Mouse (Mus musculus): ENCODE measurements at regions not wholly inside any gene's neighbourhood (a gene's known extent, or its start where the extent isn't known, plus 50 kb on each side); places are given as distances from the start of the nearest gene placed in this dataset.

DNA sequence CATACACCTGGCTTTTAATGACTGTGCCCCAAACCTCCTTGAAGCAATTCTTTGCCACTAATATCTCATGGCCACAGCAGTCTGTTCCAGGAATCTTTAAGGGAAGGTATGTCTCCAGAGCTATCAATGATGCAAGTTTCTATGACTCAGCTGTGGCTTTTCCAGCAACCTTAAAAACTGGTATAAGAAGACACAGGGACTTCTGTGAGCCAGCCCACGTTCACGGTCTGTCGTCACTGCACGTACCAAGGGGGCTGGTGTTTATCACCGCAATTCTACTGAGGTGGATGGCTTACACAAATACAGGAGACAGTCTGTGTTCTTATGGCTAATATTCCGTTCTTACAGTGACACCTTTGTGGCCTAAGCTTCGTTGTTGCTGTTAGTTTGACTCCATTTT lies 234.9 kb downstream of the Etnk1 start:
- in situ Hi-C loops (cut with MboI; ENCODE audit: low pct_unique_long_range_greater_than_20kb), result no loop called here
- POLR2A ChIA-PET, result no interaction called here
- CTCF ChIA-PET, result no interaction called here
- TF ChIP-seq CTCF (IDR thresholded peaks at IDR 0.05), result no peak
- H3K27me3 ChIP-seq, result peaks cover 9% of the 10 kb centered on the region
- ATAC-seq, result no peak
- DNase-seq (ENCODE audit: low read depth, low spot score), result no peak

DNA sequence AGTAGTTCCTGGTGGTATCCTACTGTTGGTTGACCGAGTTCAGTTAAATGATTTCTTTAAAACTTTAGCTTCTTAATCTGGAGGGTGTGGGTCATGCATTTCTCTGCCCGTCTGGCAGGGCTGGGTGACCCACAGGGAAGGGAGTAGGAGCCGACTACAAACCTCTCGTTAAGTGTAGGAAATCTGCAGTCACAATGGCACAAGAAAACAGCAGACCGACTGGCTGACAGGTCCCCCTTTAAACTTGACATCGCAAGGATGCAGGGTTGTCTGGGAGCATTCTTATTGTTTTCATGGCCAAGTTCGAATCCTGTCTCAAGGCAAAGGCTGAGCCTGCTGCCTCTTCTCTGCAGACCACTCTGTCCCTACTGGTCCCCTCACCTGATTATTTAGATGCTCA lies 235.7 kb downstream of the Etnk1 start:
- ATAC-seq (no peak), DNase-seq (ENCODE audit: low read depth, low spot score) (no peak)
- TF ChIP-seq CTCF (IDR thresholded peaks at IDR 0.05), result no peak
- ChIA-PET CTCF (no interaction called here), POLR2A (no interaction called here)
- peaks cover 9% of the 10 kb centered on the region for H3K27me3 ChIP-seq
- in situ Hi-C loops (cut with MboI; ENCODE audit: low pct_unique_long_range_greater_than_20kb), result no loop called here

DNA sequence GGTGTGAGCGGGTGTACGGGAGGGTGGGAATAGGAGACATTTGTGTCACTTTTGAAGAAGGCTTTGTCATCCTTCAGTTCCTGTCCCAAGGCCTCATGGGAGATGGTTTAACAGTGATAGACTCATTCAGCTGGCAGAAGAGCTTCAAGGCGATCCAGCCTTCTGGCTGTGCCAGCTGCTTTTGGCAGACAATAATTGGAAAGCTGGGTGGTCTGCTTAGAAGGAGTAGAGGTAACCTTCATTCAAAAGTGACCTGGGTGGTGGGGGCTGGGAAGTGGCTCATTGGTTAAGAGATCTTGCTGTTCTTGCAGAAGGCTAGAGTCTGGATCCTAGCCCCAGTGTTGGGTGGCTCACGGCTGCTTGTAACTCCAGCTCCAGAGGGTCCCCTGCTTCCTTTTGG lies 237.5 kb downstream of the Etnk1 start:
- DNase-seq (ENCODE audit: low read depth, low spot score), result no peak
- POLR2A ChIA-PET, result no interaction called here
- in situ Hi-C loops (cut with MboI; ENCODE audit: low pct_unique_long_range_greater_than_20kb), result no loop called here

DNA sequence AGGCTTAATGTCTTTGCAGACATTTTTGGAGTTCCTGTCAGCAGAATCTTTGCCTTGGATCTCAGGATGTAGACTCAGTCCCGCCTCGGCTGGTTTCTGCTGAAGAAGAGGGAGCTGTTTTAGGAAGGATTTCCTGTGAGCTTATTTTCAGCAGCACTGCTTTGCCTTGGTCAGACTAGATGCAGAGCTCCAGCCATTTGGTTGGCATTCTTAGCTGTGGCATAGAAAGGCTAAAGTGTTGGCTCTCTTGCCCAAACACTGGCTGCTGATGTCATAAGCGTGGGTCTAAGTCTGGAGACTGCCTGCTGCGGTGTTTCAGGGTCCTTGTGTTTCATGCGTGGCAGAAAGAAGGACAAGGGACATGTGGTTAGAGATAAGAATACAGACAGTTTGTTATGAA lies 245.0 kb downstream of the Etnk1 start:
- ChIA-PET POLR2A (no interaction called here), CTCF (interaction anchor here (1.2 kb wide), 1 partner anchor 9 kb away, joined by 3 read pairs; no protein-coding TSS in a partner anchor)
- in situ Hi-C loops (cut with MboI; ENCODE audit: low pct_unique_long_range_greater_than_20kb), result no loop called here
- no peak for TF ChIP-seq CTCF (IDR thresholded peaks at IDR 0.05)
- ATAC-seq (no peak), DNase-seq (ENCODE audit: low read depth, low spot score) (no peak)
- no peaks in the 10 kb centered on the region for H3K27me3 ChIP-seq

More for the DNA sequence above, 237.5 kb downstream of the Etnk1 start:
- no peak for ATAC-seq
- no peak for TF ChIP-seq CTCF (IDR thresholded peaks at IDR 0.05)
- CTCF ChIA-PET, result no interaction called here
- H3K27me3 ChIP-seq, result peaks cover 9% of the 10 kb centered on the region

DNA sequence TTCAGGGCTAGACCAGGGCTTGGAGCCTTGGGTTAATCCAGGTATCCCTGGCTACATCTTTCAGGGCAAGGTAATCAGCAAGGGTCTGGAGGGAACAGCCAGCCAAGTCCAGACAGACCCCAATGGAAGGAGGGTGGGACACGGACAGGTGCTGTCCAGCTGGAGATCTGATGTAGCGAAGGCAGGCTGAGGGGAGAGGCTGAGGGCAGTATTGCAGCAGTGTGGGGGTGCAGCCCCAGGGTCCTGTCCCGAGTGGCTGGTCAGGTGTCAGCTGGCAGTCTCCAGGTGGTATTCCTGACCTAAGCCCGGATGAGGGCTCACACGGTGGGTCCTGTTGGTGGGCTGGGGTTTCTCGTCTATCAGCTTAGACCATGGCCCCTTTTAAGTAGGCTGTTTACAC lies 245.7 kb downstream of the Etnk1 start:
- no peak for ATAC-seq
- in situ Hi-C loops (cut with MboI; ENCODE audit: low pct_unique_long_range_greater_than_20kb), result no loop called here
- no peak for DNase-seq (ENCODE audit: low read depth, low spot score)
- POLR2A ChIA-PET, result no interaction called here
- no peak for TF ChIP-seq CTCF (IDR thresholded peaks at IDR 0.05)
- no peaks in the 10 kb centered on the region for H3K27me3 ChIP-seq
- CTCF ChIA-PET, result interaction anchor here (1.2 kb wide), 1 partner anchor 9 kb away, joined by 3 read pairs; no protein-coding TSS in a partner anchor

DNA sequence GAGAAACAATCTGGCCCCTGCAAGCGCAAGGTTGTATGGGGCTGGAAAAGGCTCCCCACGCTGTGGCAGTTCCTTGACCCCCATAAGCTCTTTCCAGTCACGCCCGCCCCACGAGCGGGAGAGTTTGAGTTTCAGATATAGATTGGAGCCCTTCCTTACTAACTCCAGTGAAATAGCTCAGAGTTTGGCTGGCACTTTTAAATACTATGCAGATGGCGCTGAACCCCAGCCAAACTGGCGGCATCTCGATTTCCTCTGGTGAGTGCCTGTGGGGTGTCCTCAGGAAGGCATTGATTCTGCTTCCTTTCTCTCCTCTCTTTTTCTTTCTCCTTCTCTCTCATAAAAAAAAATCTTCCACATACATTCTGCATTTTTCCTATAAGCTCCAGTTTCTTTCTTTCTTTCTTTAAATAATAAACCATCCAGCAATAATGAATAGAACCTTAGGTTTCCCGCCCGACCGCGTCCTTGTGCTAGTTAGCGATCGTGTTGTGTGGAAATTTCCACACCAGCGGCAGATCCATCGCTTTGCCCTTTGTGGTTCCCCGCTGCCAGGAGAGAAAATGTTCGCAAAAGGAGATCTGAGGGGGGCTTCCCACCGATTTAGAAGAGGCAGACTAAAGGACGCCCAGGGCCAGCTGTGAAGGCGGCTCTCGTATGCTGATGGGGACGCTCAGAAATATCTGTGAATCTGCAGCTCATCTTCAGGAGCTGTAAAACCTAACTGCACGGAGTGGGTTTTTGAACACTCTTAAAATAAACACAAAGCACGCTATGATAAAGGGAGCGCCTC lies 247.8 kb downstream of the Etnk1 start:
- ChIA-PET POLR2A (interaction anchor here (0.6 kb wide), 1 partner anchor 762 kb away, joined by 4 read pairs; no protein-coding TSS in a partner anchor), CTCF (interaction anchor here (0.9 kb wide), 1 partner anchor 14 kb away, joined by 3 read pairs; no protein-coding TSS in a partner anchor)
- in situ Hi-C loops (cut with MboI; ENCODE audit: low pct_unique_long_range_greater_than_20kb), result no loop called here
- no peak for ATAC-seq
- H3K27me3 ChIP-seq, result peaks cover 2% of the 10 kb centered on the region
- DNase-seq (ENCODE audit: low read depth, low spot score), result no peak
- no peak for TF ChIP-seq CTCF (IDR thresholded peaks at IDR 0.05)

DNA sequence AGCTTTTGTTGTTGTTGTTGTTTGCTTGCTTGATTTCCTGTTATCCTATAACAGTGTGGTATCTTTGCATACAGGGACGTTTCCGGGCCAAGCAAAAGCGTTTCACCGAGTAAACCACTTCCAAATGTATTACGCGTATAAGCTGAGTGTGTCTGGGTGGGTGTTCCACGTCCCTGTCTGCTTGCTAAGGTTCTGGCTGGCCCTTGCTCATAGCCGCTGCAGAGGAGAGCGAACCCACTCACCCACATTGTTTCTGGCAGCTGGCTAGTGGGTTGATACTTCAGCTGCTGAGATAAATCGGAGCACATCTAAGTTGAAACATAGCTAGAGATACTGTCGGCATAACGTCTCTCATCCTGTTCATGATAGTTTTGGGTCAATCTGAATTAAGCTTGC lies 248.4 kb downstream of the Etnk1 start:
- peaks cover 5% of the 10 kb centered on the region for H3K27me3 ChIP-seq
- CTCF ChIA-PET, result interaction anchor here (0.9 kb wide), 1 partner anchor 14 kb away, joined by 3 read pairs; no protein-coding TSS in a partner anchor
- ATAC-seq (no peak), DNase-seq (ENCODE audit: low read depth, low spot score) (no peak)
- in situ Hi-C loops (cut with MboI; ENCODE audit: low pct_unique_long_range_greater_than_20kb), result no loop called here
- POLR2A ChIA-PET, result interaction anchor here (0.6 kb wide), 1 partner anchor 763 kb away, joined by 4 read pairs; no protein-coding TSS in a partner anchor
- no peak for TF ChIP-seq CTCF (IDR thresholded peaks at IDR 0.05)

DNA sequence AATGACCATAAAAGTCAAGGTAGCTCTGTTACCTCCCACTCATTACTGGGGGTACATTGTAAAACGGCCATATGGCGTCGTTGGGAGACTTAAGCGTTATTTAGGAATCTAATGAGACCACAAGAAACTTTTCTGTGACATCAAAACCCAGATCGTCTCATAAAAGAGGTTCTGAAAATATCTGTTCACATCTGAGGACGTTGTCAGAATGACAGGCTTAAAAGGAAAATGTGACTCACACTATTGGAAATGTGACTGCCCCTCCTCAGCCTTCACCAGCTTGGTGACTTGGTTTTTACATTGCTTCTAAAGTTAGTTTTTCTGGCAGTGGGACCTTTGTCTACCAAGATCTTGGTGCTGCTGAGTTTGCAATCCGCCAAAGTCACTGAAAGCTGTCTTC lies 252.9 kb downstream of the Etnk1 start:
- peaks cover 5% of the 10 kb centered on the region for H3K27me3 ChIP-seq
- ATAC-seq (no peak), DNase-seq (ENCODE audit: low read depth, low spot score) (no peak)
- TF ChIP-seq CTCF (IDR thresholded peaks at IDR 0.05), result no peak
- CTCF ChIA-PET, result interaction anchor here (1.3 kb wide), 1 partner anchor 46 kb away, joined by 4 read pairs; no protein-coding TSS in a partner anchor
- POLR2A ChIA-PET, result no interaction called here
- in situ Hi-C loops (cut with MboI; ENCODE audit: low pct_unique_long_range_greater_than_20kb), result no loop called here

DNA sequence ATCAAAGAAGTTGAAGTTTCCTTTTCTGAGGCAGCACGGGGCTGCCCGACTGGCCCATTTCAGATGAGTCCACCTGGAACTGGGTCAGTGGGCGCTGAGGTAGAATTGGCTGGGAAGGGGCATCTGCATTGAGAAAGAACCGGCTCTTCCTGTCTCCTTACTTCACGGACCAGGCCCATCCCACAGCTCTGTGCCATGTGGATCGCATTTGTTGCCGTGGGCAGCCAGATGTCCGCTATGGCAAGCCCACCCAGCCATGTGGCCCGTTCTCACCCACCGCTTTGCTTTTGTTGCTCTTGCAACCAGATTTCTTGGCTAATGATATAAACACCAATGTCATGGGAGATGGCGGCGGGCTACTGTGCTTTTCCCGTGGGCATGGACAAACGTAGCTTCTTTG lies 256.0 kb downstream of the Etnk1 start:
- POLR2A ChIA-PET, result no interaction called here
- ATAC-seq (no peak), DNase-seq (ENCODE audit: low read depth, low spot score) (no peak)
- CTCF ChIA-PET, result no interaction called here
- in situ Hi-C loops (cut with MboI; ENCODE audit: low pct_unique_long_range_greater_than_20kb), result no loop called here
- peaks cover 5% of the 10 kb centered on the region for H3K27me3 ChIP-seq
- no peak for TF ChIP-seq CTCF (IDR thresholded peaks at IDR 0.05)

DNA sequence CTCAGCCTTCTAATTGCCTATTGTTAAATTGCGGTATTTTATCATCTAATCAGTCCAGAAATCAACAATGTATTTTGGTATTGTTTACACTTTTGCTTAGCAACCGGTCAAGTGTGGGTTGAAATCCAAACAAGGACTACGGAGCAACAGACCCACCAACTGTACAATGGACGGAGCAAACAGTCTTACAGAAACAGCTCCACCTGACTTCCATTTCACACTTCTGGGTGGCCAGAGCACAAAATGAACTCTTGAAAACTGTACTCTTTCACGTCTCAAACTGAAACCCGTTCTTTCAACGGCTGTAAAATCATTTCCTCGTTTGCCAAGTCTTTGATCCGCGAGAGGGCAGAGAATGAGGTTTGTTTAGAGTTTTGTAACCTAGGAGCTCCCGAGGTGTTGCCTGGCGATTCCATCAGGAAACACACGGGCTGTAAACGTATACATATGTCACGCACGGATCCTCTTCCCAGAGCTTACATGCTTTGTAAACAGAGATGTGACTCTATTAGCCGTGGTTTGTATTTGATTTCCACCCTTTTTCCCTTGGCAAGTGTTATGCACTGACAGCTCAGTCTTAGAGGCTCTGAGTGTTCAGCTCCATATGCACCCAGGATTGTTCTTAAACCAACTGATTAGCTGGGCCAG lies 258.3 kb downstream of the Etnk1 start:
- POLR2A ChIA-PET, result no interaction called here
- H3K27me3 ChIP-seq, result no peaks in the 10 kb centered on the region
- TF ChIP-seq CTCF (IDR thresholded peaks at IDR 0.05), result no peak
- CTCF ChIA-PET, result no interaction called here
- DNase-seq (ENCODE audit: low read depth, low spot score) (no peak), ATAC-seq (no peak)
- in situ Hi-C loops (cut with MboI; ENCODE audit: low pct_unique_long_range_greater_than_20kb), result no loop called here

DNA sequence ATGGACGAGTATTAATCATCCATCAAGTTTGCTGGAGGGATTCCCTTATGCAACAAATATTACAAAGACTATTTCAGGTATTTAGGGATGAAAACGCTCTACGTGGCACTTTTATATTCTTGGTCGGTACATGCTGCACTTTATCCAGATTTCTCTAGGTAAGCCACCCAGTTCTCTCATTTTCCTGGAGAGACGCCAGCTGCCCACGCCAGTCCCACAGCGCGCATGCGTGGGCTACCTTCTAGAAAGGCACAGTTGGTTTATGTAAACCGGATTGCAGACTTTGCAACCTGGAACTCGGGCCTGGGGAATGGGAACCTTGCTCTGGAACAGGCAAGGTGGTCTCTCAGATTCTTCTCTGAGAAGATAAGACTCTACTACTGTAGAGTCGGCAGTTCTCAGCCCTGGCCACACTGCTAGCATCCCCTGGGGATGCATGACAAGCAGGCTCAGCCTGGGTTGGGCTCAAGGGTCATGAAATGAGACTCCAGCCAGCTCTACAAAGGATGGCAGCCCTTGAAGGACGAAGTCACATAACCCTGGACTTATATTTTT lies 265.0 kb downstream of the Etnk1 start:
- TF ChIP-seq CTCF (IDR thresholded peaks at IDR 0.05), result no peak
- CTCF ChIA-PET, result no interaction called here
- peaks cover 5% of the 10 kb centered on the region for H3K27me3 ChIP-seq
- in situ Hi-C loops (cut with MboI; ENCODE audit: low pct_unique_long_range_greater_than_20kb), result no loop called here
- ATAC-seq (no peak), DNase-seq (ENCODE audit: low read depth, low spot score) (no peak)
- POLR2A ChIA-PET, result no interaction called here
